Mouse (Mus musculus): ENCODE results near the gene Cyp4f17. TPM values are rescaled to one million over a fixed set of nuclear protein-coding genes. Genes with fewer than 3 reads are reported as not detected.
"Not testable (repeated sequence)": the region's sequence is repeated elsewhere in the genome, so short reads cannot be mapped to it uniquely, and the experiment has no call there.

Gene Cyp4f17
- total RNA-seq, 2 experiments from 2014 or later, result 0.31 to 1.2 TPM

DNA sequence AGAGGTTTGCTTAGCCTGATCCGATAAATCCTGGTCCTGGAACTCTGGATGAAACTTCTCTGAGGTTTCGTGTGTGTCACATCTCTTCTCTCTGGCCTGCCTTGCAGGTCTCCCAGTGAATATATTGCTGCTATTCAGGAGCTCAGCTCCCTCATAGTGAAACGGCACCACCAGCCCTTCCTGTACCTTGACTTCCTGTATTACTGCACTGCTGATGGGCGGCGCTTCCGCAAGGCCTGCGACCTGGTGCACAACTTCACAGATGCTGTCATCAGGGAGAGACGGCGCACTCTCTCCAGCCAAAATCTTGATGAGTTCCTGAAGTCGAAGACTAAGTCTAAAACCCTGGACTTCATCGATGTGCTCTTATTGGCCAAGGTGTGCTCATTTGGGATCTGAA, 18.0 kb downstream of the Cyp4f17 start:
- peak; percentile 70 for ATAC-seq (replicated peaks; ENCODE audit: poor library complexity, severe bottlenecking)

DNA sequence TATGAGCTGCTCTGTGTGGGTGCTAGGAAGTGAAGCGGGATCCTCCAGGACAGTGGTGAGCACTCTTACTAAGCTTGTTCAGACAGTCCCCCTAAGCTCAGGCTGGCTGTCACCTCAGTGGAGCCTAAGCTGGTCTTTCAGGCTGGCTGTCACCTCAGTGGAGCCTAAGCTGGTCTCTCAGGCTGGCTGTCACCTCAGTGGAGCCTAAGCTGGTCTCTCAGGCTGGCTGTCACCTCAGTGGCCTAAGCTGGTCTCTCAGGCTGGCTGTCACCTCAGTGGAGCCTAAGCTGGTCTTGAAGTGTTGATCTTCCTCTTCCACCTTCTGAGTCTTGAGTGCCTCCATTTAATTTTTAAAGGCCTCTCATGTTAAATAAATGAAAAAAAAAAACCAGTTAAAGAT, 20.5 kb downstream of the Cyp4f17 start:
- not testable (repeated sequence) for ATAC-seq (replicated peaks; ENCODE audit: poor library complexity, severe bottlenecking)

DNA sequence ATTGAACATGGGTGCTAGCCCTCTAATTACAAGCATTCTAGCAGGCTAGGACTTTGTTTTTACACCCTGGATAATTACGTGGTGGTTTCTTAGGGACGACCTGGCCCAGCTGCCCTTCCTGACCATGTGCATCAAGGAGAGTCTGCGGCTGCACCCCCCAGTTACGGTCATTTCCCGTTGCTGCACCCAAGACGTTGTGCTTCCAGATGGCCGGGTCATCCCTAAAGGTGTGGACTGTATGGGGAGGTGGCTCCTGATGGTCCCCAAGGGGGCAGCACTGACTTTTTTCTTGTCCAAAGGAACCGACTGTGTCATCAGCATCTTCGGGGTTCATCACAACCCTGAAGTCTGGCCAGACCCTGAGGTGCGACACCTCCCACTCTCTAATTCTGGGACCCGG, 21.9 kb downstream of the Cyp4f17 start:
- no peak for ATAC-seq (replicated peaks; ENCODE audit: poor library complexity, severe bottlenecking)

DNA sequence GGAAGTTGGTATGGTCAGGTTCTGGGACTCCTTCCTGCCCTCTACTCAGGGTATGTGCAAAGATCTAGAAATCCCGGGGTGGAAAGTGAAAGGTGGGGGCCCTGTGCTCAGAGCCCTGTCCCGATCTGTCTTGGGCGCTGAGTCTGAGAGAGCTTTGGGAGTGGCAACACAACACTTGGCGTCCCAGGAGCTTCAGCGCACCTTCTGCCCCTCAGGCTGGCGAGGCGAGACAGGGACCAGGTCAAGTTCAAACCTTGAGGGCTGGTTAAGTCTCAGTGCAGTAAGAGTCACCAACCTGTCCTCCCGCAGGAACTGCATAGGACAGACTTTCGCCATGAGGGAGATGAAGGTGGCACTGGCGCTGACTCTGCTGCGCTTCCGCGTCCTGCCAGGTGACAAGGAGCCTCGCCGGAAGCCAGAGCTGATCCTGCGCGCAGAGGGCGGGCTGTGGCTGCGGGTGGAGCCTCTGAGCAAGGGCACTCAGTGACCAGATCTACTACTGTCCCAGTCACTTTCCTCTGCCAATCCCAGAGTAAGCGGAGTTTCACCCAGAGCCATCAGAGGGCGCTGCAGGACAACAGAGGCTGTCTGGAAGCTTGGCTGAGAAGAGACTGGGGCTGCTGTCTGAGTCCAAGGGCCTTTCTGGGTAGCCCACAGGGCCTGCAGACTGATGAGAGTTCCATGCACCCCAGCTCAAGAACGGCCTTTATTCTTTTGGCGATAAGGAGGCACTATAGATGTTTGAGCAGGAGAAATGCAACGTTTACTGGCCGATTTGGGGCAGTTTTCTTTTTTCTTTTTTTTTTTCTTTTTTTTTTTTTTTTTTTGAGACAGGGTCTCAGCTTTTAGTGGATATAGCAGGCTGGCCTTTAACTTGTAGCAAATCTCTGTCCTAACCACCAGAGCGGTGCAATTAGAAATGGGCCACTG, 22.8 kb downstream of the Cyp4f17 start:
- ATAC-seq (replicated peaks; ENCODE audit: poor library complexity, severe bottlenecking), result peak; percentile 94

DNA sequence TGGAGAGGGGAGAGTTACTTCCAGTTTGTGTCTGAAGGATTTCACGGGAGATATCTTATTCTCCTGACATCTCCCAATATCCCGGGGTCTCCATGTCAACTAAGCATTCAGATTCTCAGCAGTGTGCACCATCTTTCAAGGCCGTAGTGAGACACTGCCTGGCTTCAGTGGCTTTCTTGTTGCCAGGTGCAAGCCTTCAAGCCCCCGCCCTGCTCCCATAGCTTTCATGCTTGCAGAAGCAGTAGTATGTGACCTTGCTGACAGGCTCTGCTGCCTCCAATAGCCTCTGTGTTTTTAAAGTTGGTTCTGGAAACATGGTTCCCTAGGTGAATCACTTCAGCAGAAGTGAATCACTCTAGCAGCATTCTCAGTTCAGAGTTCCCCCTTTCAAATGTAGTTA, 26.5 kb downstream of the Cyp4f17 start:
- not testable (repeated sequence) for ATAC-seq (replicated peaks; ENCODE audit: poor library complexity, severe bottlenecking)

DNA sequence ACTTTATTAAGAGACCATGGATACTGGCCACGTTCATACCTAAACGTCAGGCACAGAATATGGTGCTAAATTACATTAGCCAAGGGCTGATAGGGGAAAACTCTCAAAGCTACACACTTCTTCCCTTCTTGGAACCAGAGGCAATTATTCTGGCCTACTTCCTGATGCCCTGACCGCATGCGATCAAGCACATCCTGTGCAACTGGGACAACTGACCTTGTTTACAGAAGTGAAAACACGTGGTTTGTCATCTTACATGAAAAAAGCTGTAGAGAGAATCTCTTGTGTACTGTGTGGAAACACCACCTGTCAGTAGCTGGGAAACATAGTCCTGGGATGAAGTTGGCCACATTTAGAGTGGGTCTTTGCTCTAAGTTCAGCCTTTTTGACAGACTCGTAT, 28.2 kb downstream of the Cyp4f17 start:
- ATAC-seq (replicated peaks; ENCODE audit: poor library complexity, severe bottlenecking), result peak; percentile 83

DNA sequence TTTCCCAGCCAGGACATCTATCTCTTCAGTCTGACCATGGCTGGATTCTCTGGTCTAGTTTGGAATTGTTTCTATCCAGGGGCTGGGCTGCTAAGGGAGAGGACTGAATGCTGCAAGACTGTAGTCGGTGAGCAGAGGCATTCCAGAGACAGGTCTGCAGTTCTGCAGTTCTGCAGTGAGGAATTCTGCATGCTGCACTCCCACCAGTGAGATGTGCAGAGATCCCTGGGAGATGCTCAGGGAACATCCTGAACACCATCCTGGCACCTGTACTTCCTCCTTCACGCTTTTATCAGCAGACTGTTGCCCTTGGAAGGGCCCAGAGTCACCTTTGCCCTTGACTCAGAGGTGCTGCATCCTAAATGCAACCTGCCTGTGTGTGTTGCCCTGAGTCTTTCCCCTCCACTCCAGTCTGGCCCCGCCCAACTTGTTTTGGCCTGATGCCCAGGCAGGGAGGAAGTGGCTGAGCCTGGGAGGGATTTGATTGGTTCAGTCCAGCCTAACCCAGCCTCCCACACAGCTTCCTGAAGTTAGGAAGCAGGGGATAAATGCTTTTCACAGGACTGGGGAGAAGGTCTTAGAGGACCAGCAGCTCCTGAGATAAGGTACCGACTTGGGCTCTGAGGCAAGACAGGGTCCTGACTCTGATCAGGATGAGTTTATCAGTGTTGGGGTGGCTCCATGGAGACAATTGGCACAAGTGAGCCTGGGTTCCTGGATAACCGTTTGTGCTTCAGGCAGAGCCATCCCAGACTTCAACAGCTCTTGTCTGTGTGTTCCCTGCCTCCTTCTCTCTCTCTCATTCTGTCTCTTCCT, 30.4 kb downstream of the Cyp4f17 start, which contains the start of gene Cyp4f16:
Gene Cyp4f16 (plus strand): TSS at position 508 of the 816 bp plus-strand sequence.
- ATAC-seq (replicated peaks; ENCODE audit: poor library complexity, severe bottlenecking), result peak; percentile 83

DNA sequence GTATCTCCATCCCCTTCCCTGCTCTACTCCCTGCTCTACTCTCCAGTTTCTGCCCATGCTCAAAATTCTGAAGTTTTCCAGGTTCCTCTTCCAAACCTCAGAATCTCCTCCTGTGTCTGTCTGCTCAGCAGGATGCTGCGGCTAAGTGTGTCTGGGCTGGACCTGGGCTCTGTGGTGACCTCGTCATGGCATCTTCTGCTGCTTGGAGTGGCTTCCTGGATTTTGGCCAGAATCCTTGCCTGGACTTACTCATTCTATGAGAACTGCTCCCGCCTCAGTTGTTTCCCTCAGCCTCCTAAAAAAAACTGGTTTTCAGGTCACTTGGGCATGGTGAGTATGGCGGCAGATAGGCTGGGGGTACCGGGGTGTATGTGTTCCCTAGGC, 31.0 kb downstream of the Cyp4f17 start:
- peak; percentile 37; the same call in 1 of the 2 replicates for ATAC-seq (replicated peaks; ENCODE audit: poor library complexity, severe bottlenecking)

DNA sequence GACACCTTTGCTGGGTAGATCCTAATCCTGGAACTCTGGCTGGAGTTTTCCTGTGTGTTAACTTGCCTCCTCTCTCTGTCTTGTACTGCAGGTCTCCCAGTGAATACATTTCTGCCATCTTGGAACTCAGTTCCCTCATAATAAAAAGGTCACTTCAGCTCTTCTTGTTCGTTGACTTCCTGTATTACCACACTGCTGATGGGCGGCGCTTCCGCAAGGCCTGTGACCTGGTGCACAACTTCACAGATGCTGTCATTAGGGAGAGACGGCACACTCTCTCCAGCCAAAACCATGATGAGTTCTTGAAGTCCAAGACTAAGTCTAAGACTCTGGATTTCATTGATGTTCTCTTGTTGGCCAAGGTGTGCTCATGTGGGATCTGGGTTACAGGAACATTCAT, 38.9 kb downstream of the Cyp4f17 start:
- ATAC-seq (replicated peaks; ENCODE audit: poor library complexity, severe bottlenecking), result not testable (repeated sequence)

DNA sequence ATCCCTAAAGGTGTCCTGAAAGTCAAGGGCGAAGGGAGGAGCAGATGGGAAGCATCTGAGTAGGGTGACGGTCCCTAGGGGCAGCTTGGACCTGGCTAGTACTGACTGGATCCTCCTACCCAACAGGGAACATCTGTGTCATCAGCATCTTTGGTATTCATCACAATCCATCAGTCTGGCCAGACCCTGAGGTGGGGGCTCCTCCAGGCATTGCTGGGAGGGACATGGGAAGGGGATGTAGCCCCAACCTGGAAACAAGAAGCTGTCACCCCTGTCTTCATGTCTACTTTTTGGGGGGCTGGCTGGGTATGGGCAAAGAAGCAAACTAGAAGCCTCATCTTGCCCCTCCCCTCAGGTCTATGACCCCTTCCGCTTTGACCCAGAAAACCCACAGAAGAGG, 44.5 kb downstream of the Cyp4f17 start:
- ATAC-seq (replicated peaks; ENCODE audit: poor library complexity, severe bottlenecking), result not testable (repeated sequence)

DNA sequence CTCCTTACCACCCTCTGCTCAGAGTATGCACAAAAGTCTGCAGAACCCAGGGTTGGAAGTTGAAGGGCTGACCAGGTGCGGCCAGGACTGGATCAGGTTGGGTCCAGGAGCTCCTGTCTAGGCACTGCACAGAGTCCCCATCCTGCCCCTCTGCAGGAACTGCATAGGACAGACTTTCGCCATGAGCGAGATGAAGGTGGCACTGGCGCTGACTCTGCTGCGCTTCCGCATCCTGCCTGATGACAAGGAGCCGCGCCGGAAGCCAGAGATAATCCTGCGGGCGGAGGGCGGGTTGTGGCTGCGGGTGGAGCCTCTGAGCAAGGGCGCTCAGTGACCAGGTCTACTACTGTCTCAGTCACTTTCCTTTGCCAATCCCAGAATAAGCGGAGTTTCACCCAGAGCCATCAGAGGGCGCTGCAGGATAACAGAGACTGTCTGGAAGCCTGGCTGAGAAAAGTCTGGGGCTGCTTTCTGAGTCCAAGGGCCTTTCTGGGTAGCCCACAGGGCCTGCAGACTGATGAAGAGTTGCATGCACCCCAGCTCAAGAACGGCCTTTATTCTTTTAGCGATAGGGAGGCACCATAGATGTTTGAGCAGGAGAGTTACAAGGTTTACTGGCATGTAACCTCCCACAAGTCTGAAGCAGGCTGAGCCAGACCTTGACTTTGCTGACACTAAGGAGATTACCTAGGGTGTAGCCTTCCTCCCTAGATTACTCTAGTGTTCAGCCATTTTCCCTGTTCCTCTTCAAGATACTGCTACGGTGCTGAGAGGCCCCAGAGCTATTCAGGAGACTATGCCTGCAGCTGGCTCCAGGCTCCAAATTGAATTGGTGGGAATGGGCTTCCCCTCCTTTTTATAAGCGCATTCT, 45.3 kb downstream of the Cyp4f17 start:
- ATAC-seq (replicated peaks; ENCODE audit: poor library complexity, severe bottlenecking), result peak; percentile 96

DNA sequence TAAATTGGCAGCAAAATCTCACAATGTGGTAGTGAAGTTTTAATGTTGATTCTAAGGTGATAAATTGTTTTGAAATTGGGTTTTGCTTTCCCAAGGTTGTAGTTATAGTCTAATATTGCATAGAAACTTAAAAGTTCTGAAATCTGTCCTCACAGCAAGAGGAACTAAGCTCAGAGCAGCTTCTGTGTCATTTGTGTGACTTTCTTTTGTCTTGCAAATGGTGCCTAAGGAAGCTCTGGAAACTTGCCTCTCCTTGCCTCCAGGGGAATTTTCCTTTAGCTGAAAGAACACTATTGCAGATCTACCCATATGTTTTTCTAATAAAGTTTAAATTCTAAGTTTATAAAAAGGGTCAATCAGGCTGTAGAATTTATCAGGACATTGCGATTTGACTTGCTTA, 47.2 kb downstream of the Cyp4f17 start:
- ATAC-seq (replicated peaks; ENCODE audit: poor library complexity, severe bottlenecking), result not testable (repeated sequence)

DNA sequence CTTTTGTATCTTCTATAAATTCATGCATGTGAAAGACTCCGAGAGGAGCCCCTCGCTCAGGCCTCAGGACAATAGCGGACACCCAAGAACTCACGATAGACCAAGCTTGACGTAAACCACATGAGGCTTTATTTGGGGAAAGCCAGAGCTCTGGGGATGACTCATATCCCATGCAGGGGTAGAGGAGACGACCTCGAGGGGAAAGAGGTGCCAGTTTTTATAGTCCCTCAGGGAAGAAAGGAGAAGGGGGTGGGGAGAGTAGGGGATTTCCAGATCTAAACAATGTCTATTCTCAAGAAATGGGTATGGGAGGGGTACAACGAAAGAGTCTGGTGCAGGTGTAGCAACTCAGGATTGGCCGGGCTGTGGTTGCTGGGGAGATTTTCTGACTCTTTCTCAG, 48.5 kb downstream of the Cyp4f17 start:
- ATAC-seq (replicated peaks; ENCODE audit: poor library complexity, severe bottlenecking), result not testable (repeated sequence)

DNA sequence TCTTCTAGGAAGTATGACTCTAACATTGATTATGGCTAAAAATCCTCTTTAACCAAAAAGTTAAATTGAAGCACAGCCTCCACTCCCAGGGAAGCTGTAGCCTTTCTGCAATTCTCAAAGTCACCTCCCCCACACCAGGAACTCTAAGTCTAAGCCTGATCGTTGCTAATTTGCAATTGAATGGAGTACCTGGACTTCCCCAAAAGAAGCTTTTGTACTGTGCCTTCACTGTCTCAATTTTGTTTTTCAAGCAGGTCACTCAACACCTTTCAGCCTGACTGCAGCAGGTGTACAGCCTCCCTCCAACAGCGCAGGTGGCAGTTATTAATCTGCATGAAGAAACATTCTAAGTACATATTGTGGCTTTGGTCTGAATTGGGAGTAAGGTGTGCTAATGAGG, 57.5 kb downstream of the Cyp4f17 start:
- ATAC-seq (replicated peaks; ENCODE audit: poor library complexity, severe bottlenecking), result not testable (repeated sequence)

DNA sequence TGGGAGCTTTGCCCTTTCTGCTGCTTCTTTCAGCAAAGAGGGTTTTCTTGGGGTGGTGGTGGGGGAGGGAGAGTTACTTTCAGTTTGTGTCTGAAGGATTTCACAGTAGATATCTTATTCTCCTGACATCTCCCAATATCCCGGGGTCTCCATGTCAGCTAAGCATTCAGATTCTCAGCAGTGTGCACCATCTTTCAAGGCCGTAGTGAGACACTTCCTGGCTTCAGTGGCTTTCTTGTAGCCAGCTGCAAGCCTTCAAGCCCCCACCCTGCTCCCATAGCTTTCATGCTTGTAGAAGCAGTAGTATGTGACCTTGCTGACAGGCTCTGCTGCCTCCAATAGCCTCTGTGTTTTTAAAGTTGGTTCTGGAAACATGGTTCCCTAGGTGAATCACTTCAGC, 67.4 kb downstream of the Cyp4f17 start:
- not testable (repeated sequence) for ATAC-seq (replicated peaks; ENCODE audit: poor library complexity, severe bottlenecking)

DNA sequence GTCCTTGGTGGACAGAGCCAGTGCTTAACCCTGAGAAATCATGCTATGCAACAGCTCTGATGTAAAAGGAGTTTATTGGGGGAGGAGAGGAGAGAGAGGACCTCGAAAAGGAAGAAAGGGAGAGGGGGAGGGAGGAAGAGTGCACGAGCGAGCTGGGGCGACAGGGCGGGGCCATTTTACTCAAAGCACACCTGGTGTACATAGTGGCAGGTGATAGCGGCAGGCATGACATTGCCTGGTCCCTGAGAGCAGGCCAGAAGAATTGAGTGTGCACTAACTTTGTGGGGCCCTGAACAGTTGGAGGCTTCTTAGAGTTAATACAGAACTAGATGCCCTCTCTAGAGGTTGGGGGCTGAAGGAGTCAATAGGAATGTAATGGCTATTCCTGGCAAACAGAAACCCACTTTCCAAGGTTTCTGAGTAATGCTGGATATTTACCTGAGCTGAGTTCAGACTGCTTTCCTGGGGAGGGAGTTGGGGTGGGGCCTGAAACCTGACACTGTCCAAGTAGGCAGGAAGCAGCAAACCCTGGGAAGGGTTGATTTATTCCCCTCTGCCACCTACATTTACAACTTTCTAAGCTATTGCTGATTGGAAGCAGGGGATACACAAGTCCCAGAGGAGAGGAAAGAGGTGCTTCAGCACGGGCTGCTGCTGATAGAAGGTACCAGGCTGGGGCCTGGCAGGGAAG, 71.8 kb downstream of the Cyp4f17 start:
- ATAC-seq (replicated peaks; ENCODE audit: poor library complexity, severe bottlenecking), result no peak

All from granulocyte monocyte progenitor cell, adult 5-6 weeks (primary cell).